Comparison of ENCODE assay signal across 9 mouse cellular contexts in the genomic region with DNA sequence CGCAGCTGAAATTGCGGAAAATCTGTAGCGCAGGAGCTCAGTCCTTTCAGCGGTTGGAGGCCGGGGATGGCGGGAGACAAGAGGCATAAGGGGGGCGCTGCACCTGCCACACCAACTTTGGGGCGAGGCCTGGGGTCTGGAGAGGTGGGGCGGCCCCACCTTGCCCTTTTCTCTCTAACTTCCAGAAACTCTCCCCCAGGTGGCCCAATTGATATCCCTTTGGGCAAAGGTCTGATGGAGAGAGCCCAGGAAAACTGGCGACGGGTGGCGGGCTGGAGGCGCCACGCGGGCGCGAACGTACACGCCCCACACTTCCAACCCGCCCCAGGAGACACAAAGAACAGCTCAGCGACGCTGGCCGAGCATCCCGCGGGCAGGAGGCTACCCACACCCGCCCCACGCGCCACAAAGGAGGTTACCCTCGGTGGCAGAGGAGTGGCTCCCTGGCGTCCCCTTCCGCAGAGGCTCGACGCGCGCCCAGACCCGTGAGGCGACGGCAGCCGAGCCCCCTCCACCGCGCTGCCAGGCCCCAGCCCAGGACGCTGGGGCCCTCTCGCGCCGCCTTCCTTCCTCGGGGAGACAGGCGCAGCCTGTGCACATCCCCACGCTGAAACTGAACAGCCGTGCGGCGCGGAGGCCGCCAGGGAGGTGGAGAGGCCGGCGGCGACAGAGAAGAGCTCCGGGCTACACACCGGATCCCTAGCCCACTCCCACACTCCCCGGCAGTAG. TPM values are rescaled to one million over a fixed set of nuclear protein-coding genes. Genes with fewer than 3 reads are reported as not detected.
DNase-seq lines count a peak whose midpoint lies in the region; ATAC-seq and TF ChIP-seq lines count a peak whose summit lies in the region.
"Had no signal": no experiment of that assay in that cellular context is flagged by ENCODE, and none has a peak within 500 bp of the region (broad histone marks: within the 10 kb centered on the region; RNA-seq: fewer than 3 reads in every experiment).

No protein-coding gene starts in this region.

- 5% methylated on average over 59 of the region's 59 CpGs for WGBS in hindbrain, embryonic 10.5 days
- 3% methylated on average over 59 of the region's 59 CpGs for WGBS in limb, embryonic 12.5 days
- WGBS in midbrain, postnatal 0 days: 2% methylated on average over 54 of the region's 59 CpGs

- no peak overlapping the region for H3K27ac ChIP-seq in ES-E14 (ENCODE audit: insufficient read depth, low read depth, low read length, poor library complexity, severe bottlenecking)
- peak overlapping the region; percentile 82 for H3K27ac ChIP-seq in hindbrain, embryonic 10.5 days
- no peak overlapping the region for H3K27ac ChIP-seq in limb, embryonic 12.5 days
- peak overlapping the region; percentile 78 for H3K27ac ChIP-seq in midbrain, postnatal 0 days (ENCODE audit: low read depth, low read length)

- peaks cover 4% of the 10 kb centered on the region; the same call in 1 of the 2 replicates for H3K36me3 ChIP-seq in ES-E14 (ENCODE audit: control insufficient read depth, insufficient read depth, low read length, poor library complexity, severe bottlenecking)
- peaks cover 28% of the 10 kb centered on the region for H3K36me3 ChIP-seq in hindbrain, embryonic 10.5 days
- H3K36me3 ChIP-seq in limb, embryonic 12.5 days: peaks cover 11% of the 10 kb centered on the region
- peaks cover 4% of the 10 kb centered on the region for H3K36me3 ChIP-seq in midbrain, postnatal 0 days (ENCODE audit: insufficient read depth, low read length)

- H3K9ac ChIP-seq in ES-E14 (ENCODE audit: insufficient read depth, low read depth, low read length, poor library complexity, severe bottlenecking): peak overlapping the region; percentile 13
- peak overlapping the region; percentile 57 for H3K9ac ChIP-seq in limb, embryonic 12.5 days (replicated peaks)
- H3K9ac ChIP-seq in midbrain, postnatal 0 days (replicated peaks; ENCODE audit: low read length, poor library complexity, severe bottlenecking): peak overlapping the region; percentile 64

- 0 out of 2 replicates have a peak, but pooled peaks have one; percentile 4 for TF ChIP-seq CTCF in midbrain, postnatal 0 days (IDR thresholded peaks at IDR 0.05)

- H3K4me2 ChIP-seq in limb, embryonic 12.5 days: peak overlapping the region; percentile 83
- peak overlapping the region; percentile 92 for H3K4me2 ChIP-seq in midbrain, postnatal 0 days (ENCODE audit: low read depth, low read length, poor library complexity, severe bottlenecking)

- no peak for ATAC-seq in limb, embryonic 12.5 days (ENCODE audit: insufficient number of reproducible peaks, insufficient read depth, low FRiP score, low TSS enrichment, low read depth)
- ATAC-seq in midbrain, postnatal 0 days (ENCODE audit: low FRiP score): no peak

- in situ Hi-C loops in ES-E14 (cut with MboI; ENCODE audit: low sequenced_read_pairs in 2 of 2, unreplicated experiment in 2 of 2): no loop called here

- H3K4me3 ChIP-seq in ES-E14 (ENCODE audit: insufficient read depth in 1 of 2, low read depth in 1 of 2, low read length in 2 of 2, poor library complexity in 1 of 2, severe bottlenecking in 1 of 2): peak overlapping the region; percentile 57 to 58
- peak overlapping the region; percentile 56 for H3K4me3 ChIP-seq in hindbrain, embryonic 10.5 days
- peak overlapping the region; percentile 46 for H3K4me3 ChIP-seq in limb, embryonic 12.5 days (replicated peaks)
- H3K4me3 ChIP-seq in midbrain, postnatal 0 days (ENCODE audit: low read depth, low read length): peak overlapping the region; percentile 43

- H3K27me3 ChIP-seq in hindbrain, embryonic 10.5 days (ENCODE audit: insufficient read depth, poor library complexity, severe bottlenecking): peaks cover 46% of the 10 kb centered on the region
- H3K27me3 ChIP-seq in limb, embryonic 12.5 days: peaks cover 43% of the 10 kb centered on the region
- no peaks in the 10 kb centered on the region for H3K27me3 ChIP-seq in midbrain, postnatal 0 days (ENCODE audit: insufficient read depth, low read length)
- H3K27me3 ChIP-seq: CH12.LX had no signal

- peak; percentile 6 to 20 for DNase-seq in frontal cortex, postnatal 36 days (ENCODE audit: low spot score in 2 of 2)
- DNase-seq in frontal cortex, adult 2 months (ENCODE audit: extremely low spot score in 1 of 2, low spot score in 1 of 2): no peak
- DNase-seq in ES-E14 (ENCODE audit: low read depth, low spot score): no peak
- peak; percentile 54 for DNase-seq in embryo, embryonic 11 days
- DNase-seq in hindbrain, embryonic 10.5 days (ENCODE audit: low spot score): peak; percentile 42
- DNase-seq in midbrain, postnatal 0 days (ENCODE audit: low spot score): peak; percentile 9
- DNase-seq in thymus, postnatal 25 days: peak; percentile 63

- no peaks in the 10 kb centered on the region for H3K9me3 ChIP-seq in ES-E14 (ENCODE audit: control insufficient read depth, insufficient read depth, low read depth, low read length)
- no peaks in the 10 kb centered on the region for H3K9me3 ChIP-seq in hindbrain, embryonic 10.5 days
- H3K9me3 ChIP-seq in limb, embryonic 12.5 days: no peaks in the 10 kb centered on the region
- no peaks in the 10 kb centered on the region for H3K9me3 ChIP-seq in midbrain, postnatal 0 days (ENCODE audit: low read length)

- H3K4me1 ChIP-seq in ES-E14 (ENCODE audit: control insufficient read depth in 2 of 2, insufficient read depth in 2 of 2, low read length in 2 of 2, poor library complexity in 1 of 2): peaks cover 0 to 19% of the 10 kb centered on the region in 2 experiments; a peak in 1 of 4 replicates
- peaks cover 32% of the 10 kb centered on the region for H3K4me1 ChIP-seq in hindbrain, embryonic 10.5 days (replicated peaks)
- H3K4me1 ChIP-seq in limb, embryonic 12.5 days (replicated peaks): peaks cover 35% of the 10 kb centered on the region
- H3K4me1 ChIP-seq in midbrain, postnatal 0 days (ENCODE audit: insufficient read depth, low read length): no peaks in the 10 kb centered on the region

TF ChIP-seq in ES-E14, 5 proteins besides CTCF, POLR2A, EP300 and RAD21:
- no peak for TF ChIP-seq HCFC1 (IDR thresholded peaks at IDR 0.05; ENCODE audit: borderline replicate concordance, insufficient read depth, low read length)
- TF ChIP-seq CHD2 (IDR thresholded peaks at IDR 0.05; ENCODE audit: low read depth, low read length): no peak
- TF ChIP-seq MAFK (IDR thresholded peaks at IDR 0.05; ENCODE audit: insufficient read depth, low read depth, low read length): no peak
- no peak for TF ChIP-seq ZNF384 (IDR thresholded peaks at IDR 0.05; ENCODE audit: low read depth, low read length)
- TF ChIP-seq ZC3H11A (IDR thresholded peaks at IDR 0.05; ENCODE audit: borderline replicate concordance, low read depth, low read length): no peak
TF ChIP-seq in ES-E14: peak in this region for 0.

RNA-seq across cellular contexts. Expression of gene Kdm2b, which starts 37.5 kb away (rescaled TPM):
- 18.7 and 20.9 TPM in 2 replicates for polyA plus RNA-seq in frontal cortex, adult 2 months (2012; rRNA removed)
- total RNA-seq in ES-E14 (2012; rRNA removed): 66.1 and 68.6 TPM in 2 replicates
- polyA plus RNA-seq in hindbrain, embryonic 10.5 days (2016; fragmentation: Nextera tagmentation; extraction: Ambion mirVana): 84.6 and 92.4 TPM in 2 replicates
- 85.5 and 87.7 TPM in 2 replicates for polyA plus RNA-seq in limb, embryonic 12.5 days (2016; fragmentation: Nextera tagmentation; extraction: Ambion mirVana)
- 107 and 110 TPM in 2 replicates for total RNA-seq in midbrain, postnatal 0 days (2014; rRNA removed)
- polyA plus RNA-seq in midbrain, postnatal 0 days (2015; fragmentation: Nextera tagmentation; extraction: Ambion mirVana): 78.6 and 78.8 TPM in 2 replicates

Comparison
In these comparisons a context has a peak if more than half of its experiments do, and no peak if none do; other contexts are left out.
1. DNase-seq: peak in frontal cortex, postnatal 36 days (2 of 2), embryo, embryonic 11 days (single experiment), hindbrain, embryonic 10.5 days (single experiment), midbrain, postnatal 0 days (single experiment) and thymus, postnatal 25 days (single experiment); none in frontal cortex, adult 2 months (0 of 2) and ES-E14 (single experiment).
2. H3K27ac ChIP-seq: peak in hindbrain, embryonic 10.5 days (single experiment) and midbrain, postnatal 0 days (single experiment); none in ES-E14 (single experiment) and limb, embryonic 12.5 days (single experiment).
3. H3K9ac ChIP-seq: peak in every context shown above with its lines; median percentile 64 in midbrain, postnatal 0 days; 57 in limb, embryonic 12.5 days; 13 in ES-E14.
4. Peak in every context shown above with its lines, with median percentiles within 50 percentile points of each other: H3K4me3 ChIP-seq.